Mouse (Mus musculus): ENCODE data around the gene Rpusd3.

Gene Rpusd3

GRCm38 (mm10) chr6:113429965-113430364 is 10.8 kb upstream of the Rpusd3 start:
- no peak for DNase-seq (ENCODE audit: low spot score)

GRCm38 (mm10) chr6:113428006-113428405 is 8.9 kb upstream of the Rpusd3 start:
- DNase-seq (ENCODE audit: low spot score) = no peak

GRCm38 (mm10) chr6:113427397-113427796 is 8.3 kb upstream of the Rpusd3 start:
- DNase-seq (ENCODE audit: low spot score) = peak; percentile 27

- DNase-seq (ENCODE audit: low spot score) = no peak
These were observed 7.6 kb upstream of the Rpusd3 start for GRCm38 (mm10) chr6:113426696-113427095.

GRCm38 (mm10) chr6:113424187-113424586 is 5.0 kb upstream of the Rpusd3 start:
- no peak for DNase-seq (ENCODE audit: low spot score)

- no peak for DNase-seq (ENCODE audit: low spot score)
These were observed 3.9 kb upstream of the Rpusd3 start for GRCm38 (mm10) chr6:113423000-113423399.

GRCm38 (mm10) chr6:113418441-113419198 is 520 bp downstream of the Rpusd3 start:
- DNase-seq (ENCODE audit: low spot score) = peak; percentile 41

GRCm38 (mm10) chr6:113416416-113416815 is 2.7 kb downstream of the Rpusd3 start:
- no peak for DNase-seq (ENCODE audit: low spot score)

- DNase-seq (ENCODE audit: low spot score) = no peak
These were observed 9.1 kb downstream of the Rpusd3 start for GRCm38 (mm10) chr6:113410001-113410400.

GRCm38 (mm10) chr6:113406683-113407082 is 12.5 kb downstream of the Rpusd3 start:
- DNase-seq (ENCODE audit: low spot score) = no peak

- no peak for DNase-seq (ENCODE audit: low spot score)
These were observed 13.7 kb downstream of the Rpusd3 start for GRCm38 (mm10) chr6:113405483-113405882.

GRCm38 (mm10) chr6:113404649-113405448 is 14.3 kb downstream of the Rpusd3 start:
- no peak for DNase-seq (ENCODE audit: low spot score)

GRCm38 (mm10) chr6:113402094-113402493 is 17.0 kb downstream of the Rpusd3 start:
- DNase-seq (ENCODE audit: low spot score) = no peak

GRCm38 (mm10) chr6:113396270-113397030 is 22.7 kb downstream of the Rpusd3 start:
- DNase-seq (ENCODE audit: low spot score) = no peak

- DNase-seq (ENCODE audit: low spot score) = no peak
These were observed 23.6 kb downstream of the Rpusd3 start for GRCm38 (mm10) chr6:113395501-113395900.

- no peak for DNase-seq (ENCODE audit: low spot score)
These were observed 24.3 kb downstream of the Rpusd3 start for GRCm38 (mm10) chr6:113394811-113395210.

- DNase-seq (ENCODE audit: low spot score) = no peak
These were observed 25.2 kb downstream of the Rpusd3 start for GRCm38 (mm10) chr6:113393951-113394350.

GRCm38 (mm10) chr6:113392387-113393071 is 26.6 kb downstream of the Rpusd3 start:
- no peak for DNase-seq (ENCODE audit: low spot score)

- DNase-seq (ENCODE audit: low spot score) = no peak
These were observed 27.1 kb downstream of the Rpusd3 start for GRCm38 (mm10) chr6:113392015-113392386.

GRCm38 (mm10) chr6:113390715-113391114 is 28.4 kb downstream of the Rpusd3 start:
- peak; percentile 55 for DNase-seq (ENCODE audit: low spot score)

- DNase-seq (ENCODE audit: low spot score) = peak; percentile 35
These were observed 30.2 kb downstream of the Rpusd3 start, which contains the start of gene Ttll3 for GRCm38 (mm10) chr6:113388960-113389359. Gene Ttll3, plus strand, starts transcription at chr6:113389260.

GRCm38 (mm10) chr6:113386025-113386424 is 33.1 kb downstream of the Rpusd3 start:
- DNase-seq (ENCODE audit: low spot score) = no peak
